Mouse (Mus musculus): ENCODE data around the gene Cldn34d. TPM values are rescaled to one million over a fixed set of nuclear protein-coding genes. Genes with fewer than 3 reads are reported as not detected.

Gene Cldn34d
- not detected for polyA plus RNA-seq (2017; shearing (Covaris generic))

DNA sequence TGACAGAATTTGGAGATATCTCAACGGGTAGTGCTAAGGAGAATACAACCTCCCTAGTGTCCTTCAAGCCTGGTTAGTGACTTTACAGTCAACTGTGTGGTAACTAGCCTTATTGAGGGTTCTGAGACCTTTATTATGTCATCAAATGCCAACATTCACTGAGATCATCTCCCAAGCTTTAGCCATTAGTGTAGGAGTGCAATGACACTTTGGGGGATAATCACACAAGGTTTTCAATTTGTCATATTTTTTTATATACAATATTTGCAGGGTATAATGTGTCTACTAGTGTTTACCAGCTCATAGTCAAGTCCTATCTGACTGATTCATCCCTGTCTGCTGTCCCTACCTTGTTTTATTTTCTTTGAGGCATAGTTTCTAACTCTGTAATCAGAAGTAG, at the start of gene Cldn34d:
TSS of gene Cldn34d (minus strand) at position 101 of the 400 bp plus-strand sequence.

Other genes starting within 250 kb of the Cldn34d start
- not detected for gene Cldn34b4, start 209.6 kb downstream of the Cldn34d start, polyA plus RNA-seq (2017; shearing (Covaris generic))

All from naive thymus-derived CD4-positive, alpha-beta T cell, adult 5 months (primary cell).